Mouse (Mus musculus) CH12.LX (cell line): ENCODE data around the gene Gm49383. TPM values are rescaled to one million over a fixed set of nuclear protein-coding genes. Genes with fewer than 3 reads are reported as not detected.
A peak's percentile ranks its signal among the peaks of the same experiment; 100 is the strongest.

Experiments
- DNase-seq: peaks from one replicate; pipeline ENCODE4 v3.0.0-alpha.2; 2013; ENCODE audit errors: extremely low read depth
- H3K27ac ChIP-seq: 2 replicates; pipeline ENCODE4 v1.5.1; 2012; ENCODE audit warnings: low read depth, mild to moderate bottlenecking, control low read depth, moderate library complexity; ENCODE audit not compliant: insufficient read depth
- H3K27me3 ChIP-seq: replicated peaks from 2 replicates; pipeline ENCODE3; 2012; ENCODE audit warnings: inconsistent platforms
- H3K36me3 ChIP-seq, 2 experiments: replicated peaks in 1 of 2; 2 replicates each; pipeline versions ENCODE3 to v1.6.1; 2012; ENCODE audit warnings: inconsistent platforms in 1 of 2, low read length in 1 of 2, mild to moderate bottlenecking in 1 of 2, mixed read lengths in 1 of 2, moderate library complexity in 1 of 2; ENCODE audit not compliant: control insufficient read depth in 1 of 2, insufficient read depth in 1 of 2
- H3K4me1 ChIP-seq, 2 experiments: 2 replicates each; pipeline ENCODE4 v1.6.1; 2012; ENCODE audit warnings: inconsistent platforms in 1 of 2, moderate library complexity in 1 of 2; ENCODE audit not compliant: insufficient read depth in 2 of 2, control insufficient read depth in 1 of 2
- H3K4me2 ChIP-seq: 2 replicates; pipeline ENCODE4 v1.6.1; 2012; ENCODE audit warnings: low read depth, mild to moderate bottlenecking, control low read depth; ENCODE audit not compliant: poor library complexity, insufficient read depth, severe bottlenecking
- H3K4me3 ChIP-seq, 3 experiments: fragments of 150-350 bp in 1 of 3; sonication (generic) in 1 of 3; replicated peaks in 1 of 3; 2 replicates each; pipeline versions ENCODE3 to v1.5.1; 2011 to 2012; ENCODE audit warnings: low read depth in 2 of 3, low read length in 2 of 3, mild to moderate bottlenecking in 2 of 3, moderate library complexity in 2 of 3, control low read depth in 1 of 3, improper control_type of control experiment in 1 of 3, inconsistent platforms in 1 of 3, mixed read lengths in 1 of 3; ENCODE audit not compliant: poor library complexity in 1 of 3
- H3K79me2 ChIP-seq: replicated peaks from 2 replicates; pipeline ENCODE4 v1.6.1; 2012; ENCODE audit warnings: mild to moderate bottlenecking, moderate library complexity; ENCODE audit not compliant: control insufficient read depth, poor library complexity, insufficient read depth, severe bottlenecking; ENCODE audit errors: extremely low read depth
- H3K9ac ChIP-seq: 2 replicates; pipeline ENCODE4 v1.6.1; 2012; ENCODE audit warnings: low read depth, mild to moderate bottlenecking, control low read depth, moderate library complexity; ENCODE audit not compliant: insufficient read depth
- H3K9me3 ChIP-seq: replicated peaks from 2 replicates; pipeline ENCODE3; 2012; ENCODE audit warnings: low read length, inconsistent platforms, mixed read lengths
- BHLHE40 ChIP-seq: IDR thresholded peaks from 2 replicates; pipeline ENCODE4 v1.6.1; 2011; ENCODE audit warnings: mild to moderate bottlenecking, low read depth, low read length, improper control_type of control experiment
- CHD2 ChIP-seq: IDR thresholded peaks from 2 replicates; pipeline ENCODE4 v1.6.1; 2011; ENCODE audit warnings: low read length, improper control_type of control experiment
- CTCF ChIP-seq, 2 experiments: IDR thresholded peaks in 1 of 2; conservative IDR thresholded peaks in 1 of 2; 2 replicates each; pipeline ENCODE4 v1.5.1; 2011 to 2012; ENCODE audit warnings: low read depth in 2 of 2, low read length in 2 of 2, improper control_type of control experiment in 1 of 2, inconsistent platforms in 1 of 2, mild to moderate bottlenecking in 1 of 2, moderate library complexity in 1 of 2
- E2F4 ChIP-seq: IDR thresholded peaks from 2 replicates; pipeline ENCODE4 v1.6.1; 2011; ENCODE audit warnings: low read depth, low read length, improper control_type of control experiment; ENCODE audit not compliant: insufficient replicate concordance
- EP300 ChIP-seq: IDR thresholded peaks from 2 replicates; pipeline ENCODE4 v1.6.1; 2011; ENCODE audit warnings: low read length, improper control_type of control experiment
- ETS1 ChIP-seq: conservative IDR thresholded peaks from 2 replicates; pipeline ENCODE4 v1.6.1; 2012; ENCODE audit warnings: low read depth, mild to moderate bottlenecking, inconsistent platforms, low read length, improper control_type of control experiment, moderate library complexity
- HCFC1 ChIP-seq: IDR thresholded peaks from 2 replicates; pipeline ENCODE4 v1.6.1; 2012; ENCODE audit warnings: low read depth, mild to moderate bottlenecking, inconsistent platforms, low read length, improper control_type of control experiment
- IRF4 ChIP-seq: IDR thresholded peaks from 2 replicates; pipeline ENCODE4 v1.6.1; 2014; ENCODE audit warnings: low read depth, mild to moderate bottlenecking, inconsistent platforms, low read length, improper control_type of control experiment
- JUND ChIP-seq: conservative IDR thresholded peaks from 2 replicates; pipeline ENCODE4 v1.6.1; 2011; ENCODE audit warnings: low read depth, low read length, improper control_type of control experiment
- KAT2A ChIP-seq: IDR thresholded peaks from 2 replicates; pipeline ENCODE4 v1.6.1; 2012; ENCODE audit warnings: low read length, improper control_type of control experiment, inconsistent platforms; ENCODE audit not compliant: insufficient replicate concordance
- MAX ChIP-seq: IDR thresholded peaks from 2 replicates; pipeline ENCODE4 v1.6.1; 2011; ENCODE audit warnings: low read length, improper control_type of control experiment
- MAZ ChIP-seq: IDR thresholded peaks from 2 replicates; pipeline ENCODE4 v1.6.1; 2012; ENCODE audit warnings: low read depth, mild to moderate bottlenecking, inconsistent platforms, low read length, improper control_type of control experiment, moderate library complexity
- MEF2A ChIP-seq: IDR thresholded peaks from 2 replicates; pipeline ENCODE4 v1.6.1; 2014; ENCODE audit warnings: low read depth, mild to moderate bottlenecking, inconsistent platforms, low read length, improper control_type of control experiment, borderline replicate concordance
- MXI1 ChIP-seq: IDR thresholded peaks from 2 replicates; pipeline ENCODE4 v1.6.1; 2011; ENCODE audit warnings: mild to moderate bottlenecking, low read depth, low read length, improper control_type of control experiment
- NELFE ChIP-seq: IDR thresholded peaks from 2 replicates; pipeline ENCODE4 v1.6.1; 2011; ENCODE audit warnings: low read depth, low read length, improper control_type of control experiment
- NRF1 ChIP-seq: IDR thresholded peaks from 2 replicates; pipeline ENCODE4 v1.6.1; 2014; ENCODE audit warnings: low read depth, mild to moderate bottlenecking, inconsistent platforms, low read length, improper control_type of control experiment, moderate library complexity
- PAX5 ChIP-seq: IDR thresholded peaks from 2 replicates; pipeline ENCODE4 v1.6.1; 2012; ENCODE audit warnings: low read length, inconsistent platforms, mixed read lengths
- POLR2A ChIP-seq: IDR thresholded peaks from 2 replicates; pipeline ENCODE4 v1.6.1; 2011; ENCODE audit warnings: low read depth, mild to moderate bottlenecking, improper control_type of control experiment, low read length
- RAD21 ChIP-seq: IDR thresholded peaks from 2 replicates; pipeline ENCODE4 v1.6.1; 2011; ENCODE audit warnings: low read depth, mild to moderate bottlenecking, low read length, improper control_type of control experiment, moderate library complexity
- RCOR1 ChIP-seq: conservative IDR thresholded peaks from 2 replicates; pipeline ENCODE4 v1.6.1; 2012; ENCODE audit warnings: low read depth, mild to moderate bottlenecking, inconsistent platforms, low read length, improper control_type of control experiment
- SIN3A ChIP-seq: IDR thresholded peaks from 2 replicates; pipeline ENCODE4 v1.6.1; 2012; ENCODE audit warnings: low read length, improper control_type of control experiment, inconsistent platforms
- TBP ChIP-seq: conservative IDR thresholded peaks from 2 replicates; pipeline ENCODE4 v1.6.1; 2011; ENCODE audit warnings: low read depth, low read length, improper control_type of control experiment
- TCF12 ChIP-seq: IDR thresholded peaks from 2 replicates; pipeline ENCODE4 v1.6.1; 2014; ENCODE audit warnings: low read depth, mild to moderate bottlenecking, inconsistent platforms, low read length, improper control_type of control experiment
- UBTF ChIP-seq: IDR thresholded peaks from 2 replicates; pipeline ENCODE4 v1.6.1; 2012; ENCODE audit warnings: low read depth, mild to moderate bottlenecking, inconsistent platforms, low read length, improper control_type of control experiment, moderate library complexity
- USF1 ChIP-seq: IDR thresholded peaks from 2 replicates; pipeline ENCODE4 v1.6.1; 2014; ENCODE audit warnings: low read depth, mild to moderate bottlenecking, inconsistent platforms, low read length, improper control_type of control experiment
- USF2 ChIP-seq: conservative IDR thresholded peaks from 2 replicates; pipeline ENCODE4 v1.6.1; 2011; ENCODE audit warnings: low read depth, low read length, improper control_type of control experiment
- ZC3H11A ChIP-seq: IDR thresholded peaks from 2 replicates; pipeline ENCODE4 v1.6.1; 2012; ENCODE audit warnings: low read depth, mild to moderate bottlenecking, inconsistent platforms, low read length, improper control_type of control experiment
- ZKSCAN1 ChIP-seq: IDR thresholded peaks from 2 replicates; pipeline ENCODE4 v1.6.1; 2012; ENCODE audit warnings: low read depth, inconsistent platforms, low read length, improper control_type of control experiment, borderline replicate concordance
- ZMIZ1 ChIP-seq: IDR thresholded peaks from 2 replicates; pipeline ENCODE4 v1.6.1; 2012; ENCODE audit warnings: low read depth, mild to moderate bottlenecking, inconsistent platforms, low read length, improper control_type of control experiment
- dilution Hi-C: fragments of 300-500 bp; cut with MboI; formaldehyde crosslinking; loops from 2 replicates; pipeline ENCODE4 v1.14.3; 2020; ENCODE audit warnings: low sequenced_read_pairs; ENCODE audit not compliant: extremely low pct_unique_long_range_greater_than_20kb, extremely low pct_ligation_motif_present
- in situ Hi-C: fragments of 300-500 bp; cut with MboI; formaldehyde crosslinking; loops from 3 replicates; pipeline ENCODE4 v1.14.3; 2019; ENCODE audit warnings: low sequenced_read_pairs, low pct_ligation_motif_present, low pct_unique_long_range_greater_than_20kb, mixed read lengths
- polyA plus RNA-seq: library from polyadenylated mRNA; unstranded; fragments of >175 nt; gene quantifications from 2 replicates; pipeline ENCODE4 v1.2.1, GENCODE M21; 2012; ENCODE audit warnings: low read depth; ENCODE audit not compliant: insufficient read length
- total RNA-seq, 2 experiments: library from RNA; depleted of rRNA; stranded (reverse); fragments of 300-350 nt in 1 of 2; fragments of >200 nt in 1 of 2; gene quantifications; 2 replicates each; pipeline ENCODE4 v1.2.3; 2012 to 2014

Gene Gm49383
- total and polyA plus RNA-seq, 3 experiments: 19.1 to 52.1 (median 21.3) TPM

DNA sequence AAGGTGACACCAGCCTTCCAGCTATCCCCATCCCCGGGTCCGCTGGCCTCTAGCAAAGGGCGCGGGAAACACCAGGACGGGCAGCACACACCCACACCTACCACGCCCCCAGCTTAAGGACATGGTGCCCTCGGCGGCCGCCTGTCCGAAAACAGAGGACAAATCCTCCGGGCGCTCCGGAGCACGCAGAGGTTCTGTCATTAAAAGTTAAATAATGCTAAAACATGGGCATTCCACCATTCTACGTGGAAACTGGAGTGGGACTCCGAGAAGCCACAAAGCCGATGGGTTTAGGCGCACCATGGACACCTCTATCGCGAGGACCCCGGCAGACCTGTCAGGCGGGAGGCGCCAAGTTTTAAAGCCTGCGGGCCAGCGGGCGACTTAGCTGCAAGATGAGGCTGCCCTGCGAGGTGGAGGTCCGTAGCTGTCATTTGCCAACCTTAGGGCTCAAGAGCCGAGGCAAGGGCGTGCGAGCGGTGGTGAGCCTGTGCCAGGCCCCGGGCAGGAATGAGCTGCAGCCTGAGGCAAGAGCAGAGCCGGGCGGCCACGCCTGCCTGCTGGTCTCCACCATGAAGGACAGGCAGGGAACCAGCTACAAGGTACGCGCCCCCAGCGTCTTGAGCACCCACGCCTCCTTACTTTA, 28.3 kb downstream of the Gm49383 start, which contains the start of gene Lrr1:
Gene Lrr1, plus strand, starts transcription at position 354 of the 646 bp plus-strand sequence.
- peak within 1 kb of the TSS; percentile 73 to 94 (median 88) for H3K4me3 ChIP-seq
- peaks cover 2% of the 10 kb centered on the region for H3K27me3 ChIP-seq
- TF ChIP-seq POLR2A (peak; percentile 87), MXI1 (peak; percentile 73), MAX (peak; percentile 100), RAD21 (no peak), HCFC1 (peak; percentile 79), E2F4 (peak; percentile 81; the same call in 1 of the 2 replicates), ZKSCAN1 (no peak), MEF2A (no peak; the same call in 1 of the 2 replicates), ZC3H11A (no peak), EP300 (no peak), KAT2A (peak; percentile 49; the same call in 1 of the 2 replicates), ETS1 (no peak), CHD2 (no peak), SIN3A (peak; percentile 94), PAX5 (no peak), TBP (peak; percentile 75; the same call in 1 of the 2 replicates), NRF1 (no peak), CTCF (conservative IDR thresholded peaks at IDR 0.05 in 1 of 2, IDR thresholded peaks at IDR 0.05 in 1 of 2; ENCODE audit: low read depth in 2 of 2, low read length in 2 of 2) (peak in 1 of 2 experiments; percentile 18; a peak in 1 of 4 replicates), NELFE (peak; percentile 27; the same call in 1 of the 2 replicates)
- H3K4me1 ChIP-seq: peaks cover 3 to 20% of the 10 kb centered on the region in 2 experiments
- peaks cover 18% of the 10 kb centered on the region for H3K79me2 ChIP-seq
- peaks cover 3 to 15% of the 10 kb centered on the region in 2 experiments for H3K36me3 ChIP-seq
- peak; percentile 73 for DNase-seq
- in situ Hi-C loops: no loop called here
- peak within 1 kb of the TSS; percentile 90 for H3K9ac ChIP-seq
- H3K4me2 ChIP-seq: peak within 1 kb of the TSS; percentile 79
- dilution Hi-C loops: no loop called here
- no peaks in the 10 kb centered on the region for H3K9me3 ChIP-seq
- no peak within 1 kb of the TSS for H3K27ac ChIP-seq

DNA sequence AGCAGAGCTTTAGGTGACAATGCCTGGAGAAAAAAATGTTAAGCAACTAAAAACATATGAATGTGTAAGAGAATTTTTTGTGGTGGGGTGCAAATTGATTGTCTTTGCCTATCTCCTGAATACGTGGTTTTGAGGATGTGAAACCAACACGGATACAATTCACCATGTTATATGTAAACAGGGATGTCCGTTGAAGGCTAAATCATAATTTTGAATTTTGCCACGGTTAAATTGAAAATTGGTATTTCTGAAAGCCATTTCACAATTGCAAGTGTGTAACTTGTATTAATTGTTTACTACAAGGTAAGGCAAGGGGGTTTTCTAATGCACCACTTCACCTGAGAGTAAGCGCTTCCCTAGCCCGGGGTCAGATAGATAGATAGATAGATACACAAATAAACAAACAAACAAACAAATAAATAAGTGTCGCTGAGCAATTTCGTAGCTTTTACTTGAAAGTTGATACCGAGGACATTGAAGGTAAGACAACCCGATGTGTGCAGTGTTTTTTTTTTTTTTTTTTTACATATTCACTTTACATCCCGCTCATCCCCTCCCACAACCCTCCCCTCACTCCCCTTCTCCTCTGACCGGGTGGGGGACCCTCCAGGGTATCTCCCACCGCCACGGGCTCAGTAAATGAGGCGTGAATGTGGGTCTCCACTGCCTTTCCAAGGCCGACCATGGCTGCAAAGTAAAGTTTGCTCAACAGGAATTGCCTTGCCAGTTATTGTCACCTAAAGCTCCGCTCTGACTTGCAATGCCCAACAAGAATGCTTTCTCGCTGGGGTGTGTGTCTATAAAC, 29.0 kb downstream of the Gm49383 start:
- H3K4me2 ChIP-seq: peak overlapping the region; percentile 79
- peaks cover 3 to 11% of the 10 kb centered on the region in 2 experiments for H3K36me3 ChIP-seq
- H3K9me3 ChIP-seq: no peaks in the 10 kb centered on the region
- H3K9ac ChIP-seq: peak overlapping the region; percentile 90
- H3K27me3 ChIP-seq: peaks cover 2% of the 10 kb centered on the region
- peaks cover 3 to 20% of the 10 kb centered on the region in 2 experiments for H3K4me1 ChIP-seq
- DNase-seq: no peak
- dilution Hi-C loops (no loop called here), in situ Hi-C loops (no loop called here)
- no peak overlapping the region for H3K27ac ChIP-seq
- H3K79me2 ChIP-seq: peaks cover 18% of the 10 kb centered on the region
- peak overlapping the region; percentile 73 to 94 (median 88) for H3K4me3 ChIP-seq
- TF ChIP-seq JUND (no peak), ZKSCAN1 (no peak), USF2 (no peak), BHLHE40 (no peak), NELFE (0 out of 2 replicates have a peak, but pooled peaks have one; percentile 17), RCOR1 (no peak), ZMIZ1 (no peak), IRF4 (peak; percentile 25; the same call in 1 of the 2 replicates), UBTF (no peak), HCFC1 (no peak), USF1 (no peak), MEF2A (0 out of 2 replicates have a peak, but pooled peaks have one; percentile 24), NRF1 (no peak), MAZ (0 out of 2 replicates have a peak, but pooled peaks have one; percentile 27), TCF12 (no peak; the same call in 1 of the 2 replicates), E2F4 (no peak)
